Mouse (Mus musculus): ENCODE measurements around the gene Gm13103. TPM values are rescaled to one million over a fixed set of nuclear protein-coding genes. Genes with fewer than 3 reads are reported as not detected.
"Not testable (repeated sequence)": the region's sequence is repeated elsewhere in the genome, so short reads cannot be mapped to it uniquely, and the experiment has no call there.

Gm13103 gene
- total RNA-seq (2015) (not detected in 2 replicates), total RNA-seq (2017) (not detected in 2 replicates)

GRCm38 (mm10) chr4:143846197-143846596 is at the start of gene Gm13103:
Gm13103 (plus strand) TSS chr4:143846497.
- ATAC-seq (replicated peaks; ENCODE audit: poor library complexity) = not testable (repeated sequence)

GRCm38 (mm10) chr4:143815993-143816392 is 30.3 kb upstream of the Gm13103 start, which contains the start of gene Gm13084:
Gm13084 (minus strand) TSS chr4:143816093.
- no peak for ATAC-seq (replicated peaks; ENCODE audit: poor library complexity)

GRCm38 (mm10) chr4:143882371-143882770 is 36.1 kb downstream of the Gm13103 start:
- ATAC-seq (replicated peaks; ENCODE audit: poor library complexity) = not testable (repeated sequence)

GRCm38 (mm10) chr4:143894406-143894805 is 48.1 kb downstream of the Gm13103 start:
- not testable (repeated sequence) for ATAC-seq (replicated peaks; ENCODE audit: poor library complexity)

GRCm38 (mm10) chr4:143900280-143900679 is 54.0 kb downstream of the Gm13103 start, which contains the start of gene Pramef6:
Pramef6 (minus strand) TSS chr4:143900380.
- ATAC-seq (replicated peaks; ENCODE audit: poor library complexity) = not testable (repeated sequence)

Other genes starting within 250 kb of the Gm13103 start
- not detected in 2 replicates for gene Gm13083, start 231.5 kb upstream of the Gm13103 start, total RNA-seq (2015)
- gene Gm13083, start 231.5 kb upstream of the Gm13103 start, total RNA-seq (2017) = not detected in 2 replicates
- gene Gm13088, start 189.3 kb upstream of the Gm13103 start, total RNA-seq (2015) = not detected in 2 replicates
- not detected in 2 replicates for gene Gm13088, start 189.3 kb upstream of the Gm13103 start, total RNA-seq (2017)
- gene Gm13089, start 143.8 kb upstream of the Gm13103 start, total RNA-seq (2015) = not detected in 2 replicates
- gene Gm13089, start 143.8 kb upstream of the Gm13103 start, total RNA-seq (2017) = not detected in 2 replicates
- gene Gm13078, start 127.0 kb upstream of the Gm13103 start, total RNA-seq (2015) = not detected in 2 replicates
- not detected in 2 replicates for gene Gm13078, start 127.0 kb upstream of the Gm13103 start, total RNA-seq (2017)
- not detected in 2 replicates for gene Gm13023, start 57.1 kb upstream of the Gm13103 start, total RNA-seq (2015)
- not detected in 2 replicates for gene Gm13023, start 57.1 kb upstream of the Gm13103 start, total RNA-seq (2017)
- not detected in 2 replicates for gene Gm13084, start 30.4 kb upstream of the Gm13103 start, total RNA-seq (2015)
- gene Gm13084, start 30.4 kb upstream of the Gm13103 start, total RNA-seq (2017) = not detected in 2 replicates
- not detected in 2 replicates for gene Pramef6, start 53.9 kb downstream of the Gm13103 start, total RNA-seq (2015)
- not detected in 2 replicates for gene Pramef6, start 53.9 kb downstream of the Gm13103 start, total RNA-seq (2017)
- not detected in 2 replicates for gene Pramef25, start 104.5 kb downstream of the Gm13103 start, total RNA-seq (2015)
- not detected in 2 replicates for gene Pramef25, start 104.5 kb downstream of the Gm13103 start, total RNA-seq (2017)
- not detected in 2 replicates for gene Gm13101, start 120.5 kb downstream of the Gm13103 start, total RNA-seq (2015)
- gene Gm13101, start 120.5 kb downstream of the Gm13103 start, total RNA-seq (2017) = not detected in 2 replicates
- not detected in 2 replicates for gene Pramef17, start 147.9 kb downstream of the Gm13103 start, total RNA-seq (2015)
- not detected in 2 replicates for gene Pramef17, start 147.9 kb downstream of the Gm13103 start, total RNA-seq (2017)
- not detected in 2 replicates for gene Pramel4, start 212.6 kb downstream of the Gm13103 start, total RNA-seq (2015)
- gene Pramel4, start 212.6 kb downstream of the Gm13103 start, total RNA-seq (2017) = not detected in 2 replicates

All from megakaryocyte progenitor cell, adult 5-6 weeks (primary cell).